Mouse (Mus musculus): ENCODE data around the gene Atp9a. TPM values are rescaled to one million over a fixed set of nuclear protein-coding genes. Genes with fewer than 3 reads are reported as not detected.

Gene Atp9a
- polyA plus RNA-seq, 1 experiment: 272 TPM

DNA sequence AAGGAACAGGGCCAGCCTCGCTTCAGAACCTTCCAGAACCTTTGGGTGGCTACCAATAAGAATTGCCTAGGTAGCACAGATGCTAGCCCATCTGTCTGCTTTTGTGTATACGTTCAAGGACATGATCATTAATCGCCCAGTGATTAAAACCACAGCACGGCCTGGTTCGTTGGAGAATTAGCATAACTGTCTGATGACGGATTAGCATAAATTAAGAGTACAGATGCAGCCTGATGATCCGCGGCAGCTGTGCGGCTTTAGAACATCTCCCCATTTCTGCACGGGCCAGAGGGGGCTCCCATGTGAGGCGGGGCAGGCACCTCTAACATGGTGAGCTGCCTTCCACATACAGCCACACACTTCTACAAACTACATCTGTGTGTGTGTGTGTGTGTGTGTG, 100.0 kb downstream of the Atp9a start:
- no peak overlapping the region for H3K4me3 ChIP-seq (ENCODE audit: insufficient read depth, low read length)
- no peak overlapping the region for H3K27ac ChIP-seq (ENCODE audit: insufficient read depth, low read length)
- H3K4me1 ChIP-seq (ENCODE audit: control insufficient read depth, insufficient read depth, low read length): 0 out of 2 replicates have a peak, but pooled peaks cover 3% of the 10 kb centered on the region
- no peak for TF ChIP-seq CTCF (IDR thresholded peaks at IDR 0.05; ENCODE audit: extremely low read depth, insufficient read depth, low read length)
- no peak for TF ChIP-seq POLR2A (IDR thresholded peaks at IDR 0.05; ENCODE audit: extremely low read depth, insufficient read depth, low read length)

DNA sequence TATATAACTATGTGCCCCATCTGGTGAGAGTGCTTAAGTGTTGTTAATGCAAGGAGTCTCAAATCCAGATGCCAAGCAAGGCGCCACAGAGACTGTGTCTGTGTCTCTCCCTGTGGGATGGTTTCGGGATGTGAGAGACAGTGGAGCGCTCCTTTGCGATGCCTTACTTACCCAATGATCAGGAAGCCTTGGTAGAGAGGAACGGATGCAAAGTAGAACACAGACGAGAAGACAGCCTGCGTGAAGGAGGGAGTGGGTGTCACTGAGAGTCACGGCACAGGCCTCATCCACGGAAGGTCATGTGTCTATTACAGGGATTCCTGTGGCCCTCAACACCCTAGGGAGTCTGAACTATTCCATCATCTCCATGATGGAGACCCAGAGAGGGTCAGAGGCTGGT, 101.7 kb downstream of the Atp9a start:
- TF ChIP-seq POLR2A (IDR thresholded peaks at IDR 0.05; ENCODE audit: extremely low read depth, insufficient read depth, low read length) (no peak), CTCF (IDR thresholded peaks at IDR 0.05; ENCODE audit: extremely low read depth, insufficient read depth, low read length) (no peak)
- no peak overlapping the region for H3K27ac ChIP-seq (ENCODE audit: insufficient read depth, low read length)
- H3K4me1 ChIP-seq (ENCODE audit: control insufficient read depth, insufficient read depth, low read length): 0 out of 2 replicates have a peak, but pooled peaks cover 3% of the 10 kb centered on the region
- H3K4me3 ChIP-seq (ENCODE audit: insufficient read depth, low read length): no peak overlapping the region

DNA sequence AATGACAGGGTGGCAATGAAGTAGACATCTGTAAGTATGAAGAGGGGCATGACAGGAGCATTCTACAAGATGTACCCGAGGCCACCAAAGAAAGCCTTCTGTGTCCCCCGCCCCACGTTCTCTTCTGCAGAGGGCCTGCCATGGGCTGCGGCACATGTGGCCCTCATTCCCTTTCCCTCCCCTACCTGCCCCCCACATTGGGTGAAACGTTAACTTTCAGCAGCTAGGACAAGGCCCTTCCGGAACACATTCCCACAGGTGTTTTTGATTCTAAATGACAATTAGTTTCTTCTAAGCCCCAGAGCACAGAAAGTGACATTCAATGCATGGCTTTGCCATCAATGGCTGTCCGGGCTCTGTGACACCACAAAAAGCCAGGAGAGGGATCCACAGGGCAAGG, 107.3 kb downstream of the Atp9a start:
- H3K4me3 ChIP-seq (ENCODE audit: insufficient read depth, low read length): no peak overlapping the region
- no peak overlapping the region for H3K27ac ChIP-seq (ENCODE audit: insufficient read depth, low read length)
- no peaks in the 10 kb centered on the region for H3K4me1 ChIP-seq (ENCODE audit: control insufficient read depth, insufficient read depth, low read length)
- TF ChIP-seq CTCF (IDR thresholded peaks at IDR 0.05; ENCODE audit: extremely low read depth, insufficient read depth, low read length): no peak
- no peak for TF ChIP-seq POLR2A (IDR thresholded peaks at IDR 0.05; ENCODE audit: extremely low read depth, insufficient read depth, low read length)

DNA sequence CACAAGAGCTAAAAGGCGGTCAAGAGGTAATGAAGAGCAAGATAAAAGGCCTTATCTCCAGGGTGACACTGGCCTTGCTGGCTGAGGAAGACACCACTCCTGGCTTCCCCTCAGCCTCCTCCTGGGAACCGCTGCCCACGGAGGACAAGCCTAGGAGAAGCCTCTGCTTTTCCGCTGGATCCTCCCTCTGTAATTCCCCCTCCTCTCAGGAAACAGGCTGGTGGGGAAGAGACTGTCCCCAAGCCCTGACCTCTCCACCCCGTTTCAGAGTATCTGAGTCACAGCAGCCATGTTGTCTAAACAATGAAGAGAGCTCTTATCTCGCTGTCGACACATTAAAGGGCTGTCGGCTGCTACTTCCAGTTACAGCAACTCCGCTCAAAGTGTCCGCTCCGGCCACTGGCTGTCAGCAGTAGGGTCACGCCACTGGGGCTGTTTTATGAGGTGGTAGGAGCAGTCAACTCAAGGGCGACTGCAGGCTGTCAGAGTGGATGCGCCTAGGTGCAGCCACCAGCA, 108.8 kb downstream of the Atp9a start:
- no peaks in the 10 kb centered on the region for H3K4me1 ChIP-seq (ENCODE audit: control insufficient read depth, insufficient read depth, low read length)
- H3K4me3 ChIP-seq (ENCODE audit: insufficient read depth, low read length): no peak overlapping the region
- no peak for TF ChIP-seq CTCF (IDR thresholded peaks at IDR 0.05; ENCODE audit: extremely low read depth, insufficient read depth, low read length)
- no peak for TF ChIP-seq POLR2A (IDR thresholded peaks at IDR 0.05; ENCODE audit: extremely low read depth, insufficient read depth, low read length)
- no peak overlapping the region for H3K27ac ChIP-seq (ENCODE audit: insufficient read depth, low read length)

DNA sequence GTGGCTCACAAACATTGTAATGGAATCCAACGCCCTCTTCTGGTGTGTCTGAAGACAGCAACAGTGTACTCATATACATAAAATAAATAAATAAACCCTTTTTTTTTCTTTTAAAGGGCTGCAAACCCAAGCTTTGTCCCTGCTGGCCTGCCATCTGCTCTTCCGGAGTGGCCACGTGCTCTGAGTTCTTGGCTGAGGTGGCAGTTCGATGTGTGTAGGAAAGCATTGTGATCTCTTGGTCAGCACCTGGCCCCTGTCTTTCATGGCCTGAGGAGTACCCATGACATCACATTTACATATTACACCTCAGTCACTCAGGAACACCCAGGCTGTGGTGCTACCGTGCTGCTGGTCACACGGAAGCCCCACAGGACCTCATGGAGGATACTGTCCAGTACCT, 109.7 kb downstream of the Atp9a start:
- Histone ChIP-seq H3K27ac (ENCODE audit: insufficient read depth, low read length) (no peak overlapping the region), H3K4me1 (ENCODE audit: control insufficient read depth, insufficient read depth, low read length) (no peaks in the 10 kb centered on the region), H3K4me3 (ENCODE audit: insufficient read depth, low read length) (no peak overlapping the region)
- TF ChIP-seq CTCF (IDR thresholded peaks at IDR 0.05; ENCODE audit: extremely low read depth, insufficient read depth, low read length) (no peak), POLR2A (IDR thresholded peaks at IDR 0.05; ENCODE audit: extremely low read depth, insufficient read depth, low read length) (no peak)

DNA sequence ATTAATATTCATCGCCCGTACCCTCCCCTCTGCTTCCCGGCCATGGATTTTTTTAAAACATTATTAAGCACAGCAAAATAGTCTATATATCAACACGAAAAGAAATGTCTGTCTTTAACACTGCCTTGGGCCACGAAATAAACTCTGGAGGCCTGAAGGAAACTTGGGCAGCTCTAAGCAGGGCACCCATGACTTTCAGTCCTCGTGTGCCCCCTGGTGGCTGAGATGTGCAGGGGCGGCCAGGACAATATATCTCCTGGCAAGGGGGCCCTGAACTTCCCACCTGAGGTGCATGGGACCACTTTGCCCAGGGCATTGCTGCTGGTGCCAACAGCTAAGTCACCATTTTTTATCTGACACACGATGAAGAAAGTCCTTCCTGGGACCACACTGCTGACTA, 113.4 kb downstream of the Atp9a start:
- no peak overlapping the region for H3K27ac ChIP-seq (ENCODE audit: insufficient read depth, low read length)
- H3K4me3 ChIP-seq (ENCODE audit: insufficient read depth, low read length): no peak overlapping the region
- no peaks in the 10 kb centered on the region for H3K4me1 ChIP-seq (ENCODE audit: control insufficient read depth, insufficient read depth, low read length)
- no peak for TF ChIP-seq POLR2A (IDR thresholded peaks at IDR 0.05; ENCODE audit: extremely low read depth, insufficient read depth, low read length)
- TF ChIP-seq CTCF (IDR thresholded peaks at IDR 0.05; ENCODE audit: extremely low read depth, insufficient read depth, low read length): peak; percentile 83

DNA sequence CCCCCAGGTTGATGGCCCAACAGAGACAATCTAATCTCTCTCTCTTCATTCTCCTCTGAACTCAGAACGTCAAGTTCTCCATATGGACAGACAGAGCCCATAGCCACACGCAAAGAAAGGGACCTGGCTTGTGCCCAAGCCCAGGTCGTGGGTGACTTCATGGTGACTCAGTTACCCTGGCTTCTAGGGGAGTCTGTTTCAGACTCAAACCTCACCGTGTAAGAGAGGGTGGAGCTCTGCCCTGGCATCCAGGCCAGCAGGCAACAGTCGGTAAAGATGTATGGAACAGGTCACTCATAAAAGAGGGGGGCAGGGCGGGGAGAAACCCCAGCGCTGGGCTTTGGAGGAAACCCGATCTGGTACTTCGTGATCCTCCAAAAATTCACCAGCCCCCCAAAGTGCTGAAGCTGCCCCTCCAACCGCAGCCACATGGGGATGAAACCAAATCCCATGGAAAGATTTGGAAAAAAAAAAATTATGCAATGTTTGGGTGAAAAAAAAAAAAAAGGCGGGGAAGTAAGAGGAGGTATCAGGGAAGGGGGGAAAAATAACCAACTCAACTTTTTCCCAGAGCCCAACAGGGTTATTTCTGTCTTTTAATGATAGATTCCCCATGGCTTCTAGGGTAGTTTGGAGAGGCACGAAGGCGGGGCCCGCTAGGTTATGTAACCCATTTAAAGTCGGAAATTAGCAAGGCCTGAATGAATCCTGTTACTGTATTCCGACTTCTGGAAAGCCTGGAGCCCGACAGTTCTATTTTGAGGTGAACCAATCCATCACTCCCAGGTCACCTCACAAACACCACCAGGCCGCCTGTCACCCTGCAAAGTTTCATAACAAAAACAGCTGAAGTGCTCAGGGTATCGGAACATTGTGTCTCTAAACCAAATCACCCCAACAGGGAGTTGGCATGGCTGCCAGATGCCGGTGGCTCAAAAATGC, 114.1 kb downstream of the Atp9a start:
- no peaks in the 10 kb centered on the region for H3K4me1 ChIP-seq (ENCODE audit: control insufficient read depth, insufficient read depth, low read length)
- no peak for TF ChIP-seq POLR2A (IDR thresholded peaks at IDR 0.05; ENCODE audit: extremely low read depth, insufficient read depth, low read length)
- TF ChIP-seq CTCF (IDR thresholded peaks at IDR 0.05; ENCODE audit: extremely low read depth, insufficient read depth, low read length): no peak
- H3K4me3 ChIP-seq (ENCODE audit: insufficient read depth, low read length): no peak overlapping the region
- H3K27ac ChIP-seq (ENCODE audit: insufficient read depth, low read length): no peak overlapping the region

DNA sequence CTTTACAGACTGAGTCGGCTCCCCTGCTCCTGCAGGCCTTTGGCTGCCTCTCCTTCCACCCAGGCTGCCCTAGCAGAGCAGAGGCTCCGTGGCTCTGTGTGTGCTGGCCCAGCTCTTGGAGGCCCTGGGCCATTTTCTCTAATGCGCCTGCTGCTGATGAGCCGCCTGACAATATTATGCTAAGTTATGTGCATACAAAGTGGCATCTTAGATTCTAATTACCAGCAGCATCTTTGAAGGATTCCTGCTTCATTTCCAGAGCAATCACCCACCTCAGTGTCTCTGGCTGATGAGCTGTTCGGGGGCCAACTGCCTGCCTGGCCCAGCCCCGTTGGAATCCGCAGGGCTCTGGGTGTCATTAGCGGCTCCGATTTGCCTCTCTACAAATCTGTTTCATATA, 115.8 kb downstream of the Atp9a start:
- no peak overlapping the region for H3K27ac ChIP-seq (ENCODE audit: insufficient read depth, low read length)
- H3K4me1 ChIP-seq (ENCODE audit: control insufficient read depth, insufficient read depth, low read length): no peaks in the 10 kb centered on the region
- TF ChIP-seq CTCF (IDR thresholded peaks at IDR 0.05; ENCODE audit: extremely low read depth, insufficient read depth, low read length) (no peak), POLR2A (IDR thresholded peaks at IDR 0.05; ENCODE audit: extremely low read depth, insufficient read depth, low read length) (no peak)
- no peak overlapping the region for H3K4me3 ChIP-seq (ENCODE audit: insufficient read depth, low read length)

DNA sequence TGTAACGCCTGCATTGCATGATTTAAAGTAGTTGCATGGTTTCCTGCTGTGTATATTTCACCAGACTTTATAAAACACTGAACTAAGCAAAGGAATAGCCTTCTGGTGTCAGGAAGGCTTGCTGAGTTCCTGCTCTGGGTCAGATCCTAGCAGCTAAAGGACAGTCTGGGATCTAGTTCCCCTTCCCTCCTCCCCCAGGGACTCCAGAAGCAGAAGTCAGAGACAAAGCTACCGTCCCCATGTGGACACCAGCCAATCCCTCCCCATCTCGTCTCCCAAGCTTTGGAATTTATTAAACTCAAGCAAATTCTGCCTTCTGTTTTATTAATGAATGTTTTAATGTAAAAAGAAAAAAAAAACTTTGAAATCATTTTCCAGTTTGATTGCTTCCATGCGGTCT, 117.1 kb downstream of the Atp9a start:
- TF ChIP-seq POLR2A (IDR thresholded peaks at IDR 0.05; ENCODE audit: extremely low read depth, insufficient read depth, low read length) (no peak), CTCF (IDR thresholded peaks at IDR 0.05; ENCODE audit: extremely low read depth, insufficient read depth, low read length) (no peak)
- no peaks in the 10 kb centered on the region for H3K4me1 ChIP-seq (ENCODE audit: control insufficient read depth, insufficient read depth, low read length)
- no peak overlapping the region for H3K27ac ChIP-seq (ENCODE audit: insufficient read depth, low read length)
- H3K4me3 ChIP-seq (ENCODE audit: insufficient read depth, low read length): no peak overlapping the region
